Mouse (Mus musculus) heart, embryonic 11.5 days (tissue): ENCODE measurements around the gene Osbpl10. TPM values are rescaled to one million over a fixed set of nuclear protein-coding genes. Genes with fewer than 3 reads are reported as not detected.

Experiments
- ATAC-seq: fragments of 200-750 bp; cut with Nextera tagmentation; replicated peaks from 2 replicates; pipeline ENCODE4 v1.8.0; 2017; ENCODE audit warnings: moderate library complexity; ENCODE audit not compliant: insufficient number of reproducible peaks, low FRiP score, low TSS enrichment
- H3K27ac ChIP-seq: fragments of 300-500 bp; sonication (generic); 2 replicates; pipeline ENCODE4 v1.5.1; 2014; ENCODE audit warnings: mild to moderate bottlenecking, low read depth, low read length
- H3K27me3 ChIP-seq: fragments of 300-500 bp; sonication (generic); 2 replicates; pipeline ENCODE4 v1.6.1; 2014; ENCODE audit warnings: mild to moderate bottlenecking, low read length, mixed read lengths; ENCODE audit not compliant: control insufficient read depth, insufficient read depth
- H3K36me3 ChIP-seq: fragments of 300-500 bp; sonication (generic); 2 replicates; pipeline ENCODE4 v1.6.1; 2014; ENCODE audit warnings: mild to moderate bottlenecking, low read length, moderate library complexity, mixed read lengths; ENCODE audit not compliant: control insufficient read depth, insufficient read depth
- H3K4me1 ChIP-seq: fragments of 300-500 bp; sonication (generic); 2 replicates; pipeline ENCODE4 v1.6.1; 2014; ENCODE audit warnings: low read length; ENCODE audit not compliant: control insufficient read depth, insufficient read depth
- H3K4me2 ChIP-seq: fragments of 300-500 bp; sonication (generic); 2 replicates; pipeline ENCODE4 v1.6.1; 2014; ENCODE audit warnings: mild to moderate bottlenecking, moderate library complexity
- H3K4me3 ChIP-seq: fragments of 300-500 bp; sonication (generic); 2 replicates; pipeline ENCODE4 v1.5.1; 2014; ENCODE audit warnings: low read depth, low read length
- H3K9ac ChIP-seq: fragments of 300-500 bp; sonication (generic); 2 replicates; pipeline ENCODE4 v1.6.1; 2014; ENCODE audit warnings: mild to moderate bottlenecking, low read depth, low read length, moderate library complexity
- H3K9me3 ChIP-seq: fragments of 300-500 bp; sonication (generic); replicated peaks from 2 replicates; pipeline ENCODE4 v1.6.1; 2016; ENCODE audit warnings: low read length; ENCODE audit not compliant: control insufficient read depth
- WGBS: fragments of 180-500 bp; shearing (Covaris S2); extraction: QIAGEN DNeasy Blood & Tissue Kit; methylation state at CpG from one replicate; pipeline ENCODE4 v1.1.7; 2014; ENCODE audit not compliant: insufficient replicate concordance; 5-methylcytosine and 5-hydroxymethylcytosine counted together
- polyA plus RNA-seq: library from polyadenylated mRNA; unstranded; fragments of >200 nt; fragmentation: Nextera tagmentation; extraction: Ambion mirVana; gene quantifications from 2 replicates; pipeline ENCODE4 v1.2.1, GENCODE M21; 2014

Gene Osbpl10
- polyA plus RNA-seq, 1 experiment from 2014 or later = 1.6 TPM

DNA sequence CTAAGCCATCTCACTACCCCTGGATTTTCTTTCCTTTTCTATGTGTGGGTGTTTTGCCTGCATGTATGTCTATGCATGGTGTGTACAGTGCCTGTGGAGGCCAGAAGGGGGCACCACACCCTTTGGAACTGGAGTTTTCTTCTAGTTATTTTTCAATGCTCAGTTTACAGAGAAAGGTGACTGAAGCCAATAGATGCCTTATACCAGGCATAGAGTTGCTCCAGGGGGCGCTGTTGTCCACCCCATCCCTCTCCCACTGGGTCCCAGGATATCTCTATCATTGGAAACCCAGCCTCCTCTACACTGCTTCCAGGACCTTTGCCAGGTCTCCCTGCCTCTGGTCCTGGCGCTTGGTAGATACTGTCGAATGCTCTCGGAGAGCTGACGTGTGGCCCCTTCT, 184.7 kb downstream of the Osbpl10 start:
- no peak overlapping the region for H3K4me3 ChIP-seq
- 48% methylated on average over 5 of the region's 5 CpGs for WGBS
- ATAC-seq = no peak
- peaks cover 20% of the 10 kb centered on the region for H3K4me1 ChIP-seq
- no peak overlapping the region for H3K9ac ChIP-seq
- H3K27ac ChIP-seq = no peak overlapping the region
- H3K9me3 ChIP-seq = no peaks in the 10 kb centered on the region
- H3K4me2 ChIP-seq = no peak overlapping the region
- H3K27me3 ChIP-seq = no peaks in the 10 kb centered on the region
- H3K36me3 ChIP-seq = no peaks in the 10 kb centered on the region

DNA sequence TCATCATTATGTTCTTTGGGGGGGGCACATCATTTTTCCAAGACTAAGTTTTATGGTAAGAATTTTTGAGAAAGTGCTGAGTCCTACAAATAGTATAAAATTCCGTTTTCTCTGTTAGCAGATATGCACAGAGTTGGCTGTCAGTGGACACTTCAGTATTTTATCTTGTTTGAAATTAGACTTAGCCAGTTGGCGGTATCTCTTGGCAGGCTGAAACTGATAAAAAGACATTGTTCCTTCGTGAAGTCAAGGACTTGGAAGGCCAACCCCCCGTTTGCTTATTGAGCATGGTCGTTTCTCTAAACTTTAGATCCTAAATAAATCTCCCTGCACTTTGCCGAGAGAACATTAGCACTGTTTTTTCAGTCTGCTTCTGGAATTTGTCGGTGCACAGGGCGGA, 185.3 kb downstream of the Osbpl10 start:
- WGBS = 13% methylated on average over 8 of the region's 8 CpGs
- Histone ChIP-seq H3K4me3 (no peak overlapping the region), H3K27me3 (no peaks in the 10 kb centered on the region), H3K36me3 (no peaks in the 10 kb centered on the region), H3K27ac (no peak overlapping the region; the same call in 1 of the 2 replicates), H3K9ac (no peak overlapping the region), H3K9me3 (no peaks in the 10 kb centered on the region), H3K4me1 (peaks cover 20% of the 10 kb centered on the region), H3K4me2 (0 out of 2 replicates have a peak overlapping the region, but pooled peaks have one; percentile 23)
- no peak for ATAC-seq

DNA sequence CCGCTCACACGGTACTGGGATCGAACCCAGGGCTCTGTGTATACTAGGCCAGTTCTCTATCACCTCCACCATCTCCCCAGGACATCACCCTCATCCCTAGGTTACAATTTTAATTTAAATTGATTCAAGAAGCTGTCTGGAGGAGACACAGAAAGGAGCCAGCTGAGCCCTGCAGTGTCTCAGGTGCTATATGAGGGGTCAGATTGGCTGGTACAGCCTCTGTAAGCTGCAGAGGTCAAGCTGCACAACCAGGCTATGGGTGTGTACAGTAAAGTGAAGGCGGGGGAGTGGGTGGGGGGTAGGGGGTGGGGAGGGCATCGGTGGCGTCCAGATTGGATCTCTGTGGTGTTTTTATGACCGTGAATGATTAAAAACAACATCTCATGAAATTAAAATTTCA, 186.0 kb downstream of the Osbpl10 start:
- no peak for ATAC-seq
- H3K9ac ChIP-seq = no peak overlapping the region
- no peaks in the 10 kb centered on the region; the same call in 1 of the 2 replicates for H3K27me3 ChIP-seq
- no peaks in the 10 kb centered on the region for H3K9me3 ChIP-seq
- H3K4me1 ChIP-seq = peaks cover 20% of the 10 kb centered on the region
- no peaks in the 10 kb centered on the region for H3K36me3 ChIP-seq
- no peak overlapping the region for H3K4me3 ChIP-seq
- WGBS = 81% methylated on average over 7 of the region's 7 CpGs
- H3K4me2 ChIP-seq = no peak overlapping the region
- no peak overlapping the region for H3K27ac ChIP-seq

DNA sequence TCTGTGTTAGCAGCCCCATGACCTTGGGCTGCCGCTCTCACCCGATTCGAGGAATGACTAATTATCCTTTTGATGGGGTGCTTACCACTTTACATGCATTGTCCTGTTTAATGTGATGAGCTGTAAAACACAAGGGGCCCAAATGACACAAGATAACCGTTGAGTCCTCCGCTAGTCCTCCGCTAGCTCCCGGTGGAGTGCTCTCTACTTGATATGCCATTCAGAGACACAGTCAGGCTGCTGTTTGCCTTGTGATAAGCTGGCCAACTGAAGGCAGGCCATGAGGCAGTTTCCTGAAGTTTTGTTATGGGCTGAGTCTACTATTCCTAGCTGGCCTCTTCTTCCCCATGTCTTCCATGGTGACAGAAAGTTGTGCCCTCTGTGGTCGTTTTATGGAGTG, 187.6 kb downstream of the Osbpl10 start:
- WGBS = 29% methylated on average over 8 of the region's 8 CpGs
- Histone ChIP-seq H3K27me3 (no peaks in the 10 kb centered on the region; the same call in 1 of the 2 replicates), H3K4me3 (no peak overlapping the region), H3K36me3 (no peaks in the 10 kb centered on the region), H3K9me3 (no peaks in the 10 kb centered on the region), H3K9ac (no peak overlapping the region), H3K4me2 (no peak overlapping the region; the same call in 1 of the 2 replicates), H3K27ac (no peak overlapping the region), H3K4me1 (peaks cover 20% of the 10 kb centered on the region)
- no peak for ATAC-seq

DNA sequence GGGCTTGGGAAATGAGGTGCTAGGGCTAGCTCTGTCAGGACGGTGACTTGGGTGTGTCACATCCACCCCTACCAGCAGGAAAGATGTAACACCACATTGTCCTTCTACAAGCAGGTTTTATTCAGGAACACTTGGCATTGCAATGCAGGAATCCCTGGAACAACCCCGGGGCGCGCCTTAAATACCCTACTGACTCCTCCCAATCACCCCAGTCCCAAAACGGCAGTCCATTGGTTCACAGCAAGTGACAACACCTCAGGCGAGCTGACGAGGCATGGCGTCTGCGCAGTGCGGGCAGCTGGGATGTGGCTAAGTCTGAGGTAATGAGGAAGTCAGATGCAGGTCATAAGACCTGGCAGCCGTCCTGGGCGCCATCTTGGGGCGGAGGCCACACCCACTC, 191.2 kb downstream of the Osbpl10 start:
- Histone ChIP-seq H3K4me3 (no peak overlapping the region), H3K4me1 (peaks cover 10% of the 10 kb centered on the region), H3K27ac (no peak overlapping the region), H3K36me3 (no peaks in the 10 kb centered on the region), H3K9me3 (no peaks in the 10 kb centered on the region), H3K27me3 (no peaks in the 10 kb centered on the region; the same call in 1 of the 2 replicates), H3K9ac (no peak overlapping the region), H3K4me2 (no peak overlapping the region)
- ATAC-seq = no peak
- WGBS = 72% methylated on average over 13 of the region's 13 CpGs

GRCm38 (mm10) chr9:115172096-115172495, 193.7 kb downstream of the Osbpl10 start:
- Histone ChIP-seq H3K4me2 (no peak overlapping the region), H3K36me3 (no peaks in the 10 kb centered on the region), H3K27me3 (no peaks in the 10 kb centered on the region; the same call in 1 of the 2 replicates), H3K4me3 (no peak overlapping the region), H3K4me1 (no peaks in the 10 kb centered on the region), H3K27ac (no peak overlapping the region), H3K9me3 (no peaks in the 10 kb centered on the region), H3K9ac (no peak overlapping the region)
- 88% methylated on average over 6 of the region's 6 CpGs for WGBS
- ATAC-seq = no peak

- WGBS = 82% methylated on average over 5 of the region's 5 CpGs
- H3K27ac ChIP-seq = no peak overlapping the region
- H3K4me2 ChIP-seq = no peak overlapping the region
- H3K36me3 ChIP-seq = no peaks in the 10 kb centered on the region
- H3K9ac ChIP-seq = no peak overlapping the region
- H3K27me3 ChIP-seq = no peaks in the 10 kb centered on the region
- no peak for ATAC-seq
- H3K4me3 ChIP-seq = no peak overlapping the region
- no peaks in the 10 kb centered on the region for H3K9me3 ChIP-seq
- H3K4me1 ChIP-seq = no peaks in the 10 kb centered on the region
Observed at GRCm38 (mm10) chr9:115179154-115179553, 200.8 kb downstream of the Osbpl10 start.

DNA sequence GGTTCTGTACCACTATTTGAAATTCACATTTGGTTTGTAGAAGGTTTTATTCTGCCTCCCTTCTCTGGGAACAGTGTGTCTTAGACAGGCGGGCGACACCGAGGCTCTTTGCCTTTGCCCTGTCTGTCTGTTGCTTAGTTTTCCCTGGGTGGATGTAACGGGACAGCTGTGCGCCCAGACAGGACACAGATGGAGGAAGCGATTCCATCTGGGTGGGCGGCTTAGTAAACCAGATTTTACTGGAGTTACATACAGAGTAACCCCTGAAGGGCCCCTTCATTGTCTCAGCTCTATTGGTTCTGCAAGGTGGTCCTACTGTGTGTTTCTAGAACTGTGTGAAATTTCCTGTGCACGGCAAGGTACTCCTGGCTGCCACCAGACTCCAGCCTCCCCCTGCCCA, 201.6 kb downstream of the Osbpl10 start:
- 80% methylated on average over 8 of the region's 8 CpGs for WGBS
- Histone ChIP-seq H3K4me3 (no peak overlapping the region), H3K36me3 (no peaks in the 10 kb centered on the region), H3K27ac (no peak overlapping the region), H3K4me1 (no peaks in the 10 kb centered on the region), H3K9me3 (no peaks in the 10 kb centered on the region), H3K9ac (no peak overlapping the region), H3K4me2 (no peak overlapping the region), H3K27me3 (no peaks in the 10 kb centered on the region)
- no peak for ATAC-seq

GRCm38 (mm10) chr9:115186402-115186801, 208.0 kb downstream of the Osbpl10 start:
- Histone ChIP-seq H3K4me3 (no peak overlapping the region), H3K4me1 (peaks cover 8% of the 10 kb centered on the region), H3K9me3 (no peaks in the 10 kb centered on the region), H3K27ac (no peak overlapping the region), H3K9ac (no peak overlapping the region), H3K27me3 (no peaks in the 10 kb centered on the region), H3K4me2 (no peak overlapping the region), H3K36me3 (no peaks in the 10 kb centered on the region)
- no peak for ATAC-seq
- 78% methylated on average over 11 of the region's 11 CpGs for WGBS
